Mouse (Mus musculus): ENCODE data around the gene Psmb7.

Psmb7 gene

GRCm38 (mm10) chr2:38637716-38638267 is 6.1 kb downstream of the Psmb7 start:
- no peak for DNase-seq

GRCm38 (mm10) chr2:38630574-38630973 is 13.3 kb downstream of the Psmb7 start:
- DNase-seq, result no peak

GRCm38 (mm10) chr2:38629451-38629850 is 14.4 kb downstream of the Psmb7 start:
- DNase-seq, result no peak

GRCm38 (mm10) chr2:38628801-38629200 is 15.1 kb downstream of the Psmb7 start:
- DNase-seq, result no peak

- DNase-seq, result no peak
Measured at GRCm38 (mm10) chr2:38623821-38624590, 19.9 kb downstream of the Psmb7 start.

GRCm38 (mm10) chr2:38623411-38623810 is 20.5 kb downstream of the Psmb7 start:
- DNase-seq, result no peak

- peak; percentile 70 for DNase-seq
Measured at GRCm38 (mm10) chr2:38621610-38622021, 22.3 kb downstream of the Psmb7 start.

- no peak for DNase-seq
Measured at GRCm38 (mm10) chr2:38621076-38621475, 22.8 kb downstream of the Psmb7 start.

- DNase-seq, result peak; percentile 86
Measured at GRCm38 (mm10) chr2:38619777-38620176, 24.1 kb downstream of the Psmb7 start.

- peak; percentile 32 for DNase-seq
Measured at GRCm38 (mm10) chr2:38616956-38617872, 26.7 kb downstream of the Psmb7 start.

- DNase-seq, result peak; percentile 42
Measured at GRCm38 (mm10) chr2:38616072-38616471, 27.8 kb downstream of the Psmb7 start.

GRCm38 (mm10) chr2:38614437-38614836 is 29.4 kb downstream of the Psmb7 start:
- no peak for DNase-seq

GRCm38 (mm10) chr2:38613576-38613975 is 30.3 kb downstream of the Psmb7 start:
- DNase-seq, result peak; percentile 50

- no peak for DNase-seq
Measured at GRCm38 (mm10) chr2:38612596-38612995, 31.3 kb downstream of the Psmb7 start.

GRCm38 (mm10) chr2:38610161-38610560 is 33.7 kb downstream of the Psmb7 start:
- DNase-seq, result no peak

GRCm38 (mm10) chr2:38609310-38609709 is 34.6 kb downstream of the Psmb7 start:
- no peak for DNase-seq

GRCm38 (mm10) chr2:38608831-38609309 is 35.0 kb downstream of the Psmb7 start:
- no peak for DNase-seq

- no peak for DNase-seq
Measured at GRCm38 (mm10) chr2:38607716-38608115, 36.2 kb downstream of the Psmb7 start.

- DNase-seq, result no peak
Measured at GRCm38 (mm10) chr2:38600842-38601241, 43.0 kb downstream of the Psmb7 start.

GRCm38 (mm10) chr2:38598395-38598794 is 45.5 kb downstream of the Psmb7 start:
- peak; percentile 63 for DNase-seq

GRCm38 (mm10) chr2:38597896-38598295 is 46.0 kb downstream of the Psmb7 start:
- DNase-seq, result no peak

GRCm38 (mm10) chr2:38594874-38595273 is 49.0 kb downstream of the Psmb7 start:
- no peak for DNase-seq

GRCm38 (mm10) chr2:38591751-38592459 is 52.0 kb downstream of the Psmb7 start:
- peak; percentile 70 for DNase-seq

All from cerebellum, adult 9-10 months (tissue).